Mouse (Mus musculus): Measurements from ENCODE around the gene Ubr3.

DNA sequence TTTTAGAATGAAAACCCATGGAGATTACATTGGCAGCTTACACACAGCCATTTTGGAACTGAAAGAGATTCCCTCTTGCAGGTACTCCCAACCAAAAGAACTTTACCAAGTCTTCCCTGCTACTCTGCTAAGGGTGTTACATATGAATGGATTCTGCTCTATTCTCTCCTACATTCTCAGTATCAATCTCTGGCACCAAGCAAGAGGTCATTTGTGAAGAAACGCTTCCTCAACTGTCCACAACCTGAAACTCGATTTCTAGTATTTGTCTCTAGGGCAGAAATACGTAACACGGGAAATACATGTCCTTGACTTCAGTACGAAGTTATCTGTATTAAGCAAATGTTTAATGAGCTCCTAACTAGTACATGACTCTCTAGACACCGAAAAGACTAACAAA lies 12.5 kb upstream of the Ubr3 start:
- TF ChIP-seq MAFK (IDR thresholded peaks at IDR 0.05; ENCODE audit: insufficient read depth, low read depth, low read length) (no peak), HCFC1 (IDR thresholded peaks at IDR 0.05; ENCODE audit: borderline replicate concordance, insufficient read depth, low read length) (no peak), ZNF384 (IDR thresholded peaks at IDR 0.05; ENCODE audit: low read depth, low read length) (no peak)
